Mouse (Mus musculus): Measurements from ENCODE around the gene Cd63. TPM values are rescaled to one million over a fixed set of nuclear protein-coding genes. Genes with fewer than 3 reads are reported as not detected.

Gene Cd63
- polyA plus RNA-seq, 1 experiment: 79.5 TPM

- Histone ChIP-seq H3K27ac (ENCODE audit: insufficient read depth, low read length) (no peak overlapping the region), H3K4me3 (ENCODE audit: insufficient read depth, low read length) (no peak overlapping the region), H3K4me1 (ENCODE audit: control insufficient read depth, insufficient read depth, low read length) (no peaks in the 10 kb centered on the region)
- TF ChIP-seq CTCF (IDR thresholded peaks at IDR 0.05; ENCODE audit: extremely low read depth, insufficient read depth, low read length) (peak; percentile 95), POLR2A (IDR thresholded peaks at IDR 0.05; ENCODE audit: extremely low read depth, insufficient read depth, low read length) (no peak)
Observed at GRCm38 (mm10) chr10:128913219-128913618, 12.4 kb downstream of the Cd63 start.

GRCm38 (mm10) chr10:128913696-128914095 lies 12.9 kb downstream of the Cd63 start:
- TF ChIP-seq CTCF (IDR thresholded peaks at IDR 0.05; ENCODE audit: extremely low read depth, insufficient read depth, low read length) (no peak), POLR2A (IDR thresholded peaks at IDR 0.05; ENCODE audit: extremely low read depth, insufficient read depth, low read length) (no peak)
- Histone ChIP-seq H3K27ac (ENCODE audit: insufficient read depth, low read length) (no peak overlapping the region), H3K4me3 (ENCODE audit: insufficient read depth, low read length) (no peak overlapping the region), H3K4me1 (ENCODE audit: control insufficient read depth, insufficient read depth, low read length) (0 out of 2 replicates have a peak, but pooled peaks cover 2% of the 10 kb centered on the region)

- no peak for TF ChIP-seq POLR2A (IDR thresholded peaks at IDR 0.05; ENCODE audit: extremely low read depth, insufficient read depth, low read length)
- TF ChIP-seq CTCF (IDR thresholded peaks at IDR 0.05; ENCODE audit: extremely low read depth, insufficient read depth, low read length): 0 out of 2 replicates have a peak, but pooled peaks have one; percentile 8
Observed at GRCm38 (mm10) chr10:128915550-128915949, 14.8 kb downstream of the Cd63 start.

GRCm38 (mm10) chr10:128916665-128917064 lies 15.9 kb downstream of the Cd63 start:
- no peak overlapping the region for H3K27ac ChIP-seq (ENCODE audit: insufficient read depth, low read length)

More at GRCm38 (mm10) chr10:128915550-128915949, 14.8 kb downstream of the Cd63 start:
- H3K4me1 ChIP-seq (ENCODE audit: control insufficient read depth, insufficient read depth, low read length): peaks cover 7% of the 10 kb centered on the region; the same call in 1 of the 2 replicates
- no peak overlapping the region for H3K27ac ChIP-seq (ENCODE audit: insufficient read depth, low read length)
- H3K4me3 ChIP-seq (ENCODE audit: insufficient read depth, low read length): no peak overlapping the region

GRCm38 (mm10) chr10:128917400-128917799 lies 16.6 kb downstream of the Cd63 start:
- no peak for TF ChIP-seq POLR2A (IDR thresholded peaks at IDR 0.05; ENCODE audit: extremely low read depth, insufficient read depth, low read length)
- no peak for TF ChIP-seq CTCF (IDR thresholded peaks at IDR 0.05; ENCODE audit: extremely low read depth, insufficient read depth, low read length)
- no peak overlapping the region for H3K4me3 ChIP-seq (ENCODE audit: insufficient read depth, low read length)
- H3K4me1 ChIP-seq (ENCODE audit: control insufficient read depth, insufficient read depth, low read length): peaks cover 14% of the 10 kb centered on the region
- H3K27ac ChIP-seq (ENCODE audit: insufficient read depth, low read length): no peak overlapping the region

More at GRCm38 (mm10) chr10:128916665-128917064, 15.9 kb downstream of the Cd63 start:
- H3K4me1 ChIP-seq (ENCODE audit: control insufficient read depth, insufficient read depth, low read length): peaks cover 7% of the 10 kb centered on the region; the same call in 1 of the 2 replicates
- H3K4me3 ChIP-seq (ENCODE audit: insufficient read depth, low read length): no peak overlapping the region
- TF ChIP-seq CTCF (IDR thresholded peaks at IDR 0.05; ENCODE audit: extremely low read depth, insufficient read depth, low read length): no peak
- no peak for TF ChIP-seq POLR2A (IDR thresholded peaks at IDR 0.05; ENCODE audit: extremely low read depth, insufficient read depth, low read length)

GRCm38 (mm10) chr10:128918246-128918645 lies 17.5 kb downstream of the Cd63 start:
- TF ChIP-seq POLR2A (IDR thresholded peaks at IDR 0.05; ENCODE audit: extremely low read depth, insufficient read depth, low read length): no peak
- no peak for TF ChIP-seq CTCF (IDR thresholded peaks at IDR 0.05; ENCODE audit: extremely low read depth, insufficient read depth, low read length)
- peaks cover 15% of the 10 kb centered on the region for H3K4me1 ChIP-seq (ENCODE audit: control insufficient read depth, insufficient read depth, low read length)
- 0 out of 2 replicates have a peak overlapping the region, but pooled peaks have one; percentile 19 for H3K27ac ChIP-seq (ENCODE audit: insufficient read depth, low read length)
- H3K4me3 ChIP-seq (ENCODE audit: insufficient read depth, low read length): no peak overlapping the region

GRCm38 (mm10) chr10:128919203-128919631 lies 18.4 kb downstream of the Cd63 start:
- Histone ChIP-seq H3K27ac (ENCODE audit: insufficient read depth, low read length) (0 out of 2 replicates have a peak overlapping the region, but pooled peaks have one; percentile 19), H3K4me1 (ENCODE audit: control insufficient read depth, insufficient read depth, low read length) (peaks cover 18% of the 10 kb centered on the region), H3K4me3 (ENCODE audit: insufficient read depth, low read length) (no peak overlapping the region)
- TF ChIP-seq CTCF (IDR thresholded peaks at IDR 0.05; ENCODE audit: extremely low read depth, insufficient read depth, low read length) (no peak), POLR2A (IDR thresholded peaks at IDR 0.05; ENCODE audit: extremely low read depth, insufficient read depth, low read length) (0 out of 2 replicates have a peak, but pooled peaks have one; percentile 7)

- TF ChIP-seq POLR2A (IDR thresholded peaks at IDR 0.05; ENCODE audit: extremely low read depth, insufficient read depth, low read length) (no peak), CTCF (IDR thresholded peaks at IDR 0.05; ENCODE audit: extremely low read depth, insufficient read depth, low read length) (no peak)
- no peak overlapping the region for H3K27ac ChIP-seq (ENCODE audit: insufficient read depth, low read length)
- no peak overlapping the region for H3K4me3 ChIP-seq (ENCODE audit: insufficient read depth, low read length)
- H3K4me1 ChIP-seq (ENCODE audit: control insufficient read depth, insufficient read depth, low read length): peaks cover 19% of the 10 kb centered on the region
Observed at GRCm38 (mm10) chr10:128919966-128920365, 19.2 kb downstream of the Cd63 start.

- Histone ChIP-seq H3K27ac (ENCODE audit: insufficient read depth, low read length) (no peak overlapping the region), H3K4me1 (ENCODE audit: control insufficient read depth, insufficient read depth, low read length) (peaks cover 19% of the 10 kb centered on the region), H3K4me3 (ENCODE audit: insufficient read depth, low read length) (no peak overlapping the region)
- TF ChIP-seq POLR2A (IDR thresholded peaks at IDR 0.05; ENCODE audit: extremely low read depth, insufficient read depth, low read length) (no peak), CTCF (IDR thresholded peaks at IDR 0.05; ENCODE audit: extremely low read depth, insufficient read depth, low read length) (no peak)
Observed at GRCm38 (mm10) chr10:128920736-128921161, 20.0 kb downstream of the Cd63 start.

- Histone ChIP-seq H3K27ac (ENCODE audit: insufficient read depth, low read length) (no peak overlapping the region), H3K4me3 (ENCODE audit: insufficient read depth, low read length) (no peak overlapping the region), H3K4me1 (ENCODE audit: control insufficient read depth, insufficient read depth, low read length) (peaks cover 19% of the 10 kb centered on the region)
- no peak for TF ChIP-seq CTCF (IDR thresholded peaks at IDR 0.05; ENCODE audit: extremely low read depth, insufficient read depth, low read length)
- TF ChIP-seq POLR2A (IDR thresholded peaks at IDR 0.05; ENCODE audit: extremely low read depth, insufficient read depth, low read length): no peak
Observed at GRCm38 (mm10) chr10:128921251-128921650, 20.5 kb downstream of the Cd63 start.

Measured in cortical plate, adult 2 months (tissue).